Mouse (Mus musculus): ENCODE data around the gene Gm20518. TPM values are rescaled to one million over a fixed set of nuclear protein-coding genes. Genes with fewer than 3 reads are reported as not detected.
A peak's percentile ranks its signal among the peaks of the same experiment; 100 is the strongest.

Gene Gm20518
- polyA plus RNA-seq, 1 experiment from 2014 or later, result 1.1 TPM

DNA sequence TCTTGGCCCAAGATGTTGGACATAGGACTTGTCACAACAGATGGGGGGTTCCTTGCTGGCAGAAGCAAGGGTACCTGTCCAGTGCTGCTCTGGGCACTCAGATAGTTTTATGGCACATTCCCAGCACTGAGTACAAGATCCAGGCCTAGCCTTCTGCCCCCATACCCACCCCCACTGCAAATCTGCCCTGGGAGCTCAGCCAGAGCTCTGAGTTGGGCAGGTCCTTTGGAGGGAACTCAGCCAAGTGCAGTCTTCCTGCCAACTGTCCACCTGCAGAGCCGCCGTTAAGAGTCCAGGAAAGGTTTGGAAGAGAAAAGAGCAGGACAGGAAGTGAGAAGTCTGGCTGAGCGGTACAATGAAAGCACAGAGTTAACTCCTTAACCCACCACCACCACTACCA lies 1.1 kb upstream of the Gm20518 start:
- no peak for ATAC-seq (replicated peaks; ENCODE audit: low FRiP score)
- no peaks in the 10 kb centered on the region for H3K27me3 ChIP-seq
- H3K36me3 ChIP-seq, result no peaks in the 10 kb centered on the region
- H3K27ac ChIP-seq, result no peak overlapping the region
- no peak overlapping the region for H3K4me3 ChIP-seq (replicated peaks)
- H3K4me2 ChIP-seq, result no peak overlapping the region
- H3K4me1 ChIP-seq, result peaks cover 21% of the 10 kb centered on the region
- H3K9ac ChIP-seq, result no peak overlapping the region
- no peaks in the 10 kb centered on the region for H3K9me3 ChIP-seq (replicated peaks)
- 69% methylated on average over 3 of the region's 3 CpGs for WGBS

DNA sequence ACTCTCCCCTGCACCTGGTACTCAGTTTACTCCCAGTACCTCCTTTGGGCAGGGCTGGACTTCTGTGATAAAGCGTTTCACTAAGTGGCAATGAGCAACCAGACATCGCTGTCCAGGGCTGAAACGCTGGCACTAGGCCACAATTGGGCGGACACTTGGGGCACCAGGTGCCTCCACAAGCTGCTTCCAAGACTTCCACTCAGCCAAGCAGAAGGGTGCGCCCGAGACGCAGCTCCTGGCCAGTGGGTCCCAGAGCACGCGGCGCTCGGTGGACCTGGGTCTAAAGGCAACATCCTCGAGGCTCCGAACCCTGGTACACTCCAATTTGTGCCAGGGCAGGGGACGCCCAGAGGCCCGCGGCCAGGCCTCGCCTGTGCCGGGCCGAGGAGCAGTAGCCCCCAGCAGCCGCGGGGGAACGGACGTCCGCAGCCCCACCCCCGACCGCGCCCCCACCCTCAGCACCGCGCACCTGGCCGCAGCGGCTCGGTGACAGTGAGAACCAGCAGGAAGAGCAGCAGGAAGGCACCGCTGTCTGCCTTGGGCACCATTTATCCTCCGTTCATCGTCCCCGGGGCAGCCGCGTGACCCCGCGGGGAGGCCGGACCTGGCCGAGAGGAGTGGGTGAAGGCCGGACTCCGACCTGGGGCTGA lies 429 bp downstream of the Gm20518 start:
- Histone ChIP-seq H3K4me3 (replicated peaks) (peak overlapping the region; percentile 98), H3K27ac (peak overlapping the region; percentile 96), H3K9me3 (replicated peaks) (no peaks in the 10 kb centered on the region), H3K27me3 (no peaks in the 10 kb centered on the region), H3K4me2 (peak overlapping the region; percentile 82), H3K9ac (peak overlapping the region; percentile 94), H3K36me3 (no peaks in the 10 kb centered on the region), H3K4me1 (peaks cover 21% of the 10 kb centered on the region)
- WGBS, result under 1% methylated on average over 44 of the region's 44 CpGs
- peak; percentile 75 for ATAC-seq (replicated peaks; ENCODE audit: low FRiP score)

DNA sequence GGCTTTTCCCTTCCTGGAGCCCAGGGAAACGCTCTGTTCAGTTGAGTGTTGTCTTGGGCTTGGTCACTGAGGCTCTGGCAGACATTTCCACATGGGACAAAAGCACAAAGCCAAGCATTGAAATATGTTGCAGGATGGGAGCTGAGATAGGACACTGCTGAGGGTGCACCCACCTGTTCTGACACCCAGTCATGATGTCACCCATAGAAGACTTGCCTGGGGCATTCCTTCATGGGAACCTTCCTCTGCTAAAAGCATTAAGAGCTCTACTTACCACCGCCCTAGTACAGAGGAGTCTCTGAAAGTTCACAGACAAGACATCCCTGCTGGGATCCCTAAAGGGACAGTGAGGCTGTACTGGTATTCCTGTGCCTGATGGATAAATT lies 1.1 kb downstream of the Gm20518 start:
- H3K27ac ChIP-seq, result no peak overlapping the region
- H3K9ac ChIP-seq, result peak overlapping the region; percentile 94
- peaks cover 21% of the 10 kb centered on the region for H3K4me1 ChIP-seq
- ATAC-seq (replicated peaks; ENCODE audit: low FRiP score), result no peak
- 44% methylated on average over 2 of the region's 2 CpGs for WGBS
- no peaks in the 10 kb centered on the region for H3K27me3 ChIP-seq
- peak overlapping the region; percentile 98 for H3K4me3 ChIP-seq (replicated peaks)
- H3K4me2 ChIP-seq, result peak overlapping the region; percentile 82
- no peaks in the 10 kb centered on the region for H3K9me3 ChIP-seq (replicated peaks)
- no peaks in the 10 kb centered on the region for H3K36me3 ChIP-seq

DNA sequence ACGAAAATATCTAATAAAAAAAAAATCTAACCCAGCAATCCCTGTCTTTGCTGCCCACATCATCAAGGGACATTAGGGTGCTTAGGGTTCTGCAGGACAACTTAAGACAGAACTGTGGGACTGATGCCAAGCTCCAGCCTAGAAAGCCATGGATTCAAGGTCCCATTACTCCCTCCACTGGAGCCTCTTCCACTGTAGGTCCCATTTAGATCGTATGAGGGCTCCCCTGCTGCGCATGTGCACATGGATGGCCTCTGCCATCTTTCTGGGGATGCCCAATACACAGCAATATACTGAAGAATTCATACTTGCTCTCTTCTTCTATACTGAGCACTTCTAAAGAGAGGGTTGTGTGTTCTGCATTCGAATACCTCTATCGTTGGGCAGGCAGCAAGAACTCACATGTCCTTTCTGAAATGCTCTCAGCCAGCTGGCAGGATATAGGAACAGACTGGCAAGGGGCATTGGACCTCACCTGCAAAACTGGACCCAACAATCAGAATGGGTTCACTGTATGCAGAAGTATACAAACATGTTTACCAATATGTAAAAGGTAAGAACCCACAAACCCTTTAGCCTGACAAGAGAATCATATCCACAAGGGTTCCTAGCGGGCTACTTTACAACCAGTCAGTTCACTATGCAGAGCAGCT lies 1.7 kb downstream of the Gm20518 start:
- Histone ChIP-seq H3K9ac (peak overlapping the region; percentile 94), H3K27ac (no peak overlapping the region), H3K4me3 (replicated peaks) (peak overlapping the region; percentile 98), H3K9me3 (replicated peaks) (no peaks in the 10 kb centered on the region), H3K4me1 (peaks cover 21% of the 10 kb centered on the region), H3K4me2 (peak overlapping the region; percentile 82), H3K27me3 (no peaks in the 10 kb centered on the region), H3K36me3 (no peaks in the 10 kb centered on the region)
- ATAC-seq (replicated peaks; ENCODE audit: low FRiP score), result no peak
- WGBS, result 82% methylated on average over 6 of the region's 6 CpGs

DNA sequence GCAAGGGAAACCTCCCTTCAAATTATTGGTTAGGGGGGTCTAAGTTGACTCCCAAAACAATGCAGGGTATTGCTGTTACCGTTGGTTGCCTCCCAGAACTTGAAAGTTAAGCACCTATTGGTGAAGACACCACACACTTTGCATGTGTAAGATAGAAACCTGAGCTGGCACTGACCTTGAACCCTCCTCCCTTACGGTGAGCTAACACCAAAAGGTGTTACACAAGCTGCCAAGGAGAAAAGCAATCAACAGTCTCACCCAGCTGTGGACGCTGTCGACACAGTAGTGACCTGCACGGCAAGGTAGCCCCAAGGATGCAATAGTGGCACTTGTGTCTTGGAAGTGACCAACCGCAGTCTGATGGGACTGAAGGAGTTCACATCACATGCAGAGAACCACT lies 7.4 kb downstream of the Gm20518 start:
- H3K9me3 ChIP-seq (replicated peaks), result no peaks in the 10 kb centered on the region
- WGBS, result 65% methylated on average over 6 of the region's 6 CpGs
- H3K4me3 ChIP-seq (replicated peaks), result no peak overlapping the region
- no peak overlapping the region for H3K4me2 ChIP-seq
- H3K4me1 ChIP-seq, result peaks cover 4% of the 10 kb centered on the region; the same call in 1 of the 2 replicates
- H3K36me3 ChIP-seq, result peaks cover 11% of the 10 kb centered on the region
- no peaks in the 10 kb centered on the region for H3K27me3 ChIP-seq
- no peak overlapping the region for H3K9ac ChIP-seq
- no peak overlapping the region for H3K27ac ChIP-seq
- no peak for ATAC-seq (replicated peaks; ENCODE audit: low FRiP score)

DNA sequence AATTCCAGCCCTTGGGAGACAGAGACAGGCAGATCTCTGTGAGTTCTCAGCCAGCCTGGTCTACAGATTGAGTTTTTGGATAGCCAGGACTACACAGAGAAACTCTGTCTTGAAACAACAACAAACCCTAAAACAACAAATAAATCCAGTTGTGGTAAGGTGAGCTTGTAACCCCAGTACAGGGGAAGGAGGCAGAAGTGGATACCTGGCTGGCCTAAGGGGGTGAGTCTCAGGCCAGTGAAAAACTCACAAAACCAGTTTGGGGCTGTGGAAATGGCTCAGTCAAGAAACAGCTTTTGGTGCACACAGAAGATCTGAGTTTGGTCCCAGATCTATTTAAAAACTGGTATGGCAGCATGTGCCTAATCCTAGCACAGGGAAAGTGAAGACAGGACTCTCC lies 9.3 kb downstream of the Gm20518 start:
- no peak overlapping the region for H3K4me3 ChIP-seq (replicated peaks)
- H3K27ac ChIP-seq, result no peak overlapping the region
- ATAC-seq (replicated peaks; ENCODE audit: low FRiP score), result no peak

DNA sequence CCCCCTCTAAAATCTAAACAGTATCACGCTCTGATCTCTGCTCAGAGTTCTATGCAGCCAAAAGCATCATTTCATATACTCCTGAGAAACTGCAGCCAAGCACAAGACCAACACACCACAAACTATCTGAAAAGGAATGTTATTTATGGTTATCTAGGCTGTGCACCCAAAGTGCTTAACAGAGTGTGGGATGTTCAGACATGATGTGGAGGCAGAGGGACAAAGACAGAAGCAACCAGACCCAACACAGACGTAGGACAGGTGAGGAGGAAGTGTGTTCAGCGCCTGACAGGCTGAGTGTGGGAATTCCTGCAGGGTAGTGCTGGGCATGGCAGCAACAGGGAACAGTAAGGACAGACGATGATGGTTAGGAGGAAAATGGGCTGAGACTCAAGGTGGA lies 11.9 kb downstream of the Gm20518 start:
- H3K4me1 ChIP-seq, result peaks cover 4% of the 10 kb centered on the region; the same call in 1 of the 2 replicates
- no peak overlapping the region for H3K4me3 ChIP-seq (replicated peaks)
- H3K36me3 ChIP-seq, result peaks cover 29% of the 10 kb centered on the region
- no peak overlapping the region for H3K9ac ChIP-seq
- H3K27ac ChIP-seq, result no peak overlapping the region
- WGBS, result 88% methylated on average over 4 of the region's 4 CpGs
- no peak for ATAC-seq (replicated peaks; ENCODE audit: low FRiP score)
- H3K4me2 ChIP-seq, result no peak overlapping the region
- H3K9me3 ChIP-seq (replicated peaks), result no peaks in the 10 kb centered on the region
- H3K27me3 ChIP-seq, result no peaks in the 10 kb centered on the region

More for the DNA sequence above, 9.3 kb downstream of the Gm20518 start:
- H3K9me3 ChIP-seq (replicated peaks), result no peaks in the 10 kb centered on the region
- H3K36me3 ChIP-seq, result peaks cover 27% of the 10 kb centered on the region
- H3K4me1 ChIP-seq, result peaks cover 4% of the 10 kb centered on the region; the same call in 1 of the 2 replicates
- no peak overlapping the region for H3K9ac ChIP-seq
- no peaks in the 10 kb centered on the region for H3K27me3 ChIP-seq
- H3K4me2 ChIP-seq, result no peak overlapping the region

DNA sequence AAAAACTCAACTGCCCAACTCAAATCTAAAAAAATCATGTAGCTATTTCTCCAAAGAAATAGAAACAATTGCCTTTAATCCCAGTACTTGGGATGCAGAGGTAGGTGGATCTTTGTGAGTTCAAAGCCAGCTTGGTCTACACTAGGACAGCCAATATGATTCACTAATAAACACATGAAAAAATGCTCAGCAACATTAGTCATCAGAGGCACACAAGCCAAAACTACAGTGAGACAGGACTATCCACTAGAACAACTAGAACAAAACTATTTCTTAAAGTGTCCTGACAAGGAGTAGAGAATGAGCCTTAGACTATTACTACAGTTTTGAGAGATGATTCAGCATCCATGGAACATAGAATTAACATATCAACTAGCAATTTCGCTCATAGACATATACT lies 15.4 kb downstream of the Gm20518 start:
- Histone ChIP-seq H3K9ac (no peak overlapping the region), H3K27me3 (no peaks in the 10 kb centered on the region), H3K9me3 (replicated peaks) (no peaks in the 10 kb centered on the region), H3K36me3 (peaks cover 40% of the 10 kb centered on the region), H3K4me3 (replicated peaks) (no peak overlapping the region), H3K4me2 (no peak overlapping the region), H3K27ac (no peak overlapping the region), H3K4me1 (no peaks in the 10 kb centered on the region)
- 94% methylated on average over 1 of the region's 1 CpGs for WGBS
- ATAC-seq (replicated peaks; ENCODE audit: low FRiP score), result no peak

DNA sequence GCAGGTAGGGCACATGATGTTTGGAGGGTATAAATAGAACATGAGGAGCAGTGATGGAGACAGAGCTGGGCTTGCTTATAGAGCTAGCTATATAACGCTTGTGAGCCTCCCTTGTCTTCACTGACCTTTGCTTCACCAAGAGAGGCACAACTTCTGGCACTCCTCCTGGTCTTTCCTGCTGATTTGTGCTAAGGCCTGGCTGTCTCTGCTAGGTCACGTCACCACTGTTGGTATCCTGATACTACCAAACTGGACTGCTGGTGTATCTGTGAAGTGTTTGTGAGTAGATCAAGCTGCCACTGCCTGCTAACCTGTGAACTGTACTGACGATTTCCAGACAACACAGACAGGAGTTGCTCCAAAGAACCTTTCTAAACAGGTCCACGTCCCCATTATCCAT lies 16.3 kb downstream of the Gm20518 start:
- ATAC-seq (replicated peaks; ENCODE audit: low FRiP score), result no peak
- peaks cover 50% of the 10 kb centered on the region for H3K36me3 ChIP-seq
- WGBS, result 79% methylated on average over 4 of the region's 4 CpGs
- no peak overlapping the region for H3K9ac ChIP-seq
- H3K27ac ChIP-seq, result no peak overlapping the region
- H3K9me3 ChIP-seq (replicated peaks), result no peaks in the 10 kb centered on the region
- H3K4me2 ChIP-seq, result no peak overlapping the region
- no peak overlapping the region for H3K4me3 ChIP-seq (replicated peaks)
- H3K4me1 ChIP-seq, result no peaks in the 10 kb centered on the region
- no peaks in the 10 kb centered on the region for H3K27me3 ChIP-seq

DNA sequence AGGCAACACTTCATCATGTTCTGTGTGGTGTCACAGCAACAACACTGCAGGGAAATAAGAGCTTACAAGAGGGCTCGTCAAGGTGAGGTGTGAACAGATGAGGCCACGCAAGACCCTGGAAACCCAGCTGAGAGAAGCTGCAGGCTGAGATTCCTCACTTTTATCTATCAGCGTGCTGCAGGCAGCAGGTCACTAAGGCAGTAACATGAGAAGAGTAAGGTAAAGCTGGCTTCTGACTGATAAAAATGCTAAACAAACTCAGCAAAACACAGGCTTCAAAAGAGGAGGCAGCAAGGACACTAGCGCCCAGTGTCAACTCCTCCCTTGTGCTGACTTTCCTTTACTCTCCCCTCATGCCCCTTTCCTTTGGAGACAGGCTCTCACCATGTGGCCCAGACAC lies 18.5 kb downstream of the Gm20518 start:
- WGBS, result 45% methylated on average over 4 of the region's 4 CpGs
- no peak overlapping the region for H3K9ac ChIP-seq
- no peaks in the 10 kb centered on the region for H3K27me3 ChIP-seq
- no peaks in the 10 kb centered on the region for H3K4me1 ChIP-seq
- H3K9me3 ChIP-seq (replicated peaks), result no peaks in the 10 kb centered on the region
- no peak overlapping the region for H3K4me2 ChIP-seq
- peaks cover 58% of the 10 kb centered on the region for H3K36me3 ChIP-seq
- no peak overlapping the region for H3K27ac ChIP-seq
- ATAC-seq (replicated peaks; ENCODE audit: low FRiP score), result no peak
- H3K4me3 ChIP-seq (replicated peaks), result no peak overlapping the region

DNA sequence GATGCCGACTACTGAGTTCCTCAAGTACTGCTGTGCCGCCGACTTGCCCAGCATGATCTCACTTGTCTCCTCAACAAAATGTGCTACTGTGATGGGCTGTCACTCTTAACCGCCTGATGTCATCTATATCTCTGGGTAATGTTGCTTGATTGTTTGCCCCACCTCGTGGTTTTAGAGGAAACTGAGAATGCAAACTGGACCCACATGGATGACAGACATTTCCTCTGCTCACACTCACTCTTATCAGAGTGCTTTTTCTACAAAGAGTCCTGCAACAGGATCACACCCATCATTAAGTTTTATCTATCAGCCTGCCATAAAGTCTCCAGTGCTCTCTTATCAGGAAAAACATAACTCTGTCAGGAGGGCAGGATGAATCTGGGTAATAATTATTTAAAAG lies 20.2 kb downstream of the Gm20518 start:
- no peak for ATAC-seq (replicated peaks; ENCODE audit: low FRiP score)
- H3K9me3 ChIP-seq (replicated peaks), result no peaks in the 10 kb centered on the region

DNA sequence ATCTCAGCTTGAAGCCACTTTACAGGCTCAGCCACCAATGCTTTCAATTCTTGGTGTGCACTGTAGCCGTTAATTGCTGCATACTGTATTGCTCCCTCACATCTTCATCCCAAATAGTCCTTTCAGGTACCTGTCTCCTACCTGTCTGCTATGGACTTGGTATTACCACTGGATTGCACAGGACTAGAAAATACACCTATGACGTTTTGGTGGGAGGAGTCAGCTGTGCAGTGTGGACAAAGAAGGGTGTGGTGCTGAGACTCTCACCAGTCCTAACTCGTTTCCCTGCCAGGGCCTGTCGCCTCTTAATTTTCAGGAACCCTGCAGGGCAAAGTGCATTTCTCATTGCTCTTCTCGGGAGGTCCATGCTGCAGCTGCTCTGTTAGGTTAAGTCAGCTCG lies 25.7 kb downstream of the Gm20518 start:
- H3K27ac ChIP-seq, result peak overlapping the region; percentile 15; the same call in 1 of the 2 replicates
- no peaks in the 10 kb centered on the region for H3K27me3 ChIP-seq
- H3K4me2 ChIP-seq, result no peak overlapping the region
- no peaks in the 10 kb centered on the region for H3K9me3 ChIP-seq (replicated peaks)
- WGBS, result 73% methylated on average over 6 of the region's 6 CpGs
- H3K4me1 ChIP-seq, result no peaks in the 10 kb centered on the region
- no peak overlapping the region for H3K9ac ChIP-seq
- ATAC-seq (replicated peaks; ENCODE audit: low FRiP score), result no peak
- no peak overlapping the region for H3K4me3 ChIP-seq (replicated peaks)
- H3K36me3 ChIP-seq, result peaks cover 59% of the 10 kb centered on the region

More for the DNA sequence above, 20.2 kb downstream of the Gm20518 start:
- WGBS, result 77% methylated on average over 5 of the region's 5 CpGs
- Histone ChIP-seq H3K36me3 (peaks cover 53% of the 10 kb centered on the region), H3K27ac (no peak overlapping the region), H3K4me1 (no peaks in the 10 kb centered on the region), H3K27me3 (no peaks in the 10 kb centered on the region), H3K4me3 (replicated peaks) (no peak overlapping the region), H3K4me2 (no peak overlapping the region), H3K9ac (no peak overlapping the region)

Measured in kidney, embryonic 15.5 days (tissue).